ENCODE assay signal across 12 mouse cellular contexts in the genomic region with DNA sequence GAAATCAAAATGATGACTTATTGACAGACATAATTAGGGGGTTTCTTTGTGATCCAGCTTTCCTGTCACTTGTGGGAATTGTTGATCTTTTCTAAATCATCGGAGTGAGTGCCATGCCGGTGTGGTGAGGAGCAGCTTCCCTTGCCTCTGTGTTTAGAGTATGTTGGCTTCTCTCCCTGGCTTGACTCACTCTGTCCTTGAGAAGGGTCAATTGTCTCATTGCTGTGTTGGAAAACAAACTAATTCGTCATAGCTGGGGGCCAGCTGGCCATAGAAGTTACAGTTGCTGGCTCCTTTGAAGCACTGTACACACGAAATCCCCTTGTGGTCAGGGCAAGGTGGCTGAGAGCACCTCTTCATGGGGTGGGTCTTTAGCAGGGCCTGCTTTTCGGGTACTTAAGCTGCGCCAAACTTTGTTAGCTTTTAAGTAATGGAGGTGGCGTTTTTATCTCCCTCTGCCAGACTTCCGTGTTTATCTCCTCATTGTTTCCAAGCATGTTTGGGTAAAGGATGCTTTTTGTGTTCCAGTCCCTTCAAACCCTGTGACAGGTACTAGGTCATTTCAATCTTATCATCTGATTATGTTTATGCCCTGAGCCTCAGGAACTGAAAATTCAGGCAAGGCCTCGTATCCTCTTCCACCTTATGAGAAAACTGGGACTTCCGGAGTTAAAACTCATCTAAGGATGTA.
A peak's percentile ranks its signal among the peaks of the same experiment; 100 is the strongest.
DNase-seq lines count a peak whose midpoint lies in the region; ATAC-seq and TF ChIP-seq lines count a peak whose summit lies in the region.
"Had no signal": no experiment of that assay in that cellular context is flagged by ENCODE, and none has a peak within 500 bp of the region (broad histone marks: within the 10 kb centered on the region; RNA-seq: fewer than 3 reads in every experiment).

No protein-coding gene starts in this region.

- H3K9me3 ChIP-seq in midbrain, embryonic 15.5 days: no peaks in the 10 kb centered on the region
- H3K9me3 ChIP-seq: neural tube, embryonic 12.5 days; stomach, embryonic 15.5 days had no signal

- no peak for ATAC-seq in megakaryocyte progenitor cell, adult 5-6 weeks (replicated peaks; ENCODE audit: poor library complexity)
- no peak for ATAC-seq in midbrain, embryonic 15.5 days (replicated peaks)

- no peak overlapping the region for H3K4me3 ChIP-seq in gastrocnemius, adult 2 months
- no peak overlapping the region for H3K4me3 ChIP-seq in midbrain, embryonic 15.5 days
- H3K4me3 ChIP-seq: neural tube, embryonic 12.5 days; stomach, embryonic 15.5 days had no signal

- TF ChIP-seq CTCF in gastrocnemius, adult 2 months (IDR thresholded peaks at IDR 0.05): no peak

- H3K36me3 ChIP-seq in midbrain, embryonic 15.5 days (replicated peaks): no peaks in the 10 kb centered on the region
- H3K36me3 ChIP-seq: neural tube, embryonic 12.5 days; stomach, embryonic 15.5 days had no signal

- no peaks in the 10 kb centered on the region for H3K27me3 ChIP-seq in midbrain, embryonic 15.5 days (replicated peaks)
- H3K27me3 ChIP-seq: neural tube, embryonic 12.5 days; stomach, embryonic 15.5 days had no signal

- 78% methylated on average over 10 of the region's 10 CpGs for WGBS in midbrain, embryonic 15.5 days

- intact Hi-C loops in gastrocnemius, adult 2 months (cut with DNase I): no loop called here
- intact Hi-C loops in gastrocnemius, postnatal 36 days (cut with DNase I): no loop called here
- intact Hi-C loops in heart, postnatal 10 days (cut with DNase I): loop anchor here (2.0 kb wide), 1 partner anchor 27 kb away; no protein-coding TSS in a partner anchor

- H3K4me2 ChIP-seq in midbrain, embryonic 15.5 days: no peak overlapping the region
- H3K4me2 ChIP-seq: neural tube, embryonic 12.5 days; stomach, embryonic 15.5 days had no signal

- DNase-seq in gastrocnemius, adult 2 months: peak; percentile 27
- DNase-seq in gastrocnemius, postnatal 36 days: no peak
- peak; percentile 73 to 74 for DNase-seq in adrenal gland, postnatal 36 days
- peak; percentile 79 to 80 for DNase-seq in heart, postnatal 10 days
- DNase-seq in lung, postnatal 36 days: peak; percentile 88
- DNase-seq in layer of hippocampus, postnatal 10 days (ENCODE audit: low spot score in 2 of 2): no peak
- DNase-seq: layer of hippocampus, postnatal 36 days had no signal

- H3K27ac ChIP-seq in gastrocnemius, adult 2 months: no peak overlapping the region
- no peak overlapping the region for H3K27ac ChIP-seq in midbrain, embryonic 15.5 days
- H3K27ac ChIP-seq: macrophage; neural tube, embryonic 12.5 days; stomach, embryonic 15.5 days had no signal

- H3K4me1 ChIP-seq in midbrain, embryonic 15.5 days: no peaks in the 10 kb centered on the region
- H3K4me1 ChIP-seq: neural tube, embryonic 12.5 days; stomach, embryonic 15.5 days had no signal

- no peak overlapping the region for H3K9ac ChIP-seq in midbrain, embryonic 15.5 days
- H3K9ac ChIP-seq: neural tube, embryonic 12.5 days; stomach, embryonic 15.5 days had no signal

Comparison
In these comparisons a context has a peak if more than half of its experiments do, and no peak if none do; other contexts are left out.
1. DNase-seq: peak in gastrocnemius, adult 2 months (single experiment), adrenal gland, postnatal 36 days (2 of 2), heart, postnatal 10 days (2 of 2) and lung, postnatal 36 days (single experiment); none in gastrocnemius, postnatal 36 days (0 of 2) and layer of hippocampus, postnatal 10 days (0 of 2).